Mouse (Mus musculus): Measurements from ENCODE around the gene Gm49601. TPM values are rescaled to one million over a fixed set of nuclear protein-coding genes. Genes with fewer than 3 reads are reported as not detected.

Gene Gm49601
- polyA plus RNA-seq, 1 experiment from 2014 or later: 3.3 TPM

GRCm38 (mm10) chr16:18620201-18620600 lies 6.0 kb downstream of the Gm49601 start:
- Histone ChIP-seq H3K4me3 (ENCODE audit: low read depth, low read length) (peak overlapping the region; percentile 28), H3K36me3 (ENCODE audit: control insufficient read depth, insufficient read depth, low read length) (peaks cover 9% of the 10 kb centered on the region; the same call in 1 of the 2 replicates), H3K4me2 (peak overlapping the region; percentile 44; the same call in 1 of the 2 replicates), H3K27me3 (ENCODE audit: control insufficient read depth, insufficient read depth, low read length) (peaks cover 85% of the 10 kb centered on the region), H3K27ac (ENCODE audit: low read depth, low read length) (no peak overlapping the region), H3K9me3 (ENCODE audit: control insufficient read depth, low read length) (no peaks in the 10 kb centered on the region), H3K4me1 (ENCODE audit: control insufficient read depth, insufficient read depth, low read length) (peaks cover 11% of the 10 kb centered on the region), H3K9ac (ENCODE audit: low read length) (no peak overlapping the region)
- no peak for ATAC-seq (ENCODE audit: low FRiP score)
- WGBS: 13% methylated on average over 6 of the region's 6 CpGs
- no peak for DNase-seq (ENCODE audit: low spot score, missing footprints)

- H3K27me3 ChIP-seq (ENCODE audit: control insufficient read depth, insufficient read depth, low read length): peaks cover 75% of the 10 kb centered on the region
- H3K9me3 ChIP-seq (ENCODE audit: control insufficient read depth, low read length): no peaks in the 10 kb centered on the region
- no peak overlapping the region for H3K27ac ChIP-seq (ENCODE audit: low read depth, low read length)
- peaks cover 5% of the 10 kb centered on the region; the same call in 1 of the 2 replicates for H3K36me3 ChIP-seq (ENCODE audit: control insufficient read depth, insufficient read depth, low read length)
- H3K4me1 ChIP-seq (ENCODE audit: control insufficient read depth, insufficient read depth, low read length): peaks cover 11% of the 10 kb centered on the region
- WGBS: 37% methylated on average over 4 of the region's 4 CpGs
- no peak overlapping the region for H3K4me3 ChIP-seq (ENCODE audit: low read depth, low read length)
- no peak overlapping the region for H3K9ac ChIP-seq (ENCODE audit: low read length)
- DNase-seq (ENCODE audit: low spot score, missing footprints) (no peak), ATAC-seq (ENCODE audit: low FRiP score) (no peak)
- H3K4me2 ChIP-seq: no peak overlapping the region
Observed at GRCm38 (mm10) chr16:18619110-18619509, 7.1 kb downstream of the Gm49601 start.

GRCm38 (mm10) chr16:18618297-18618696 lies 7.9 kb downstream of the Gm49601 start:
- no peaks in the 10 kb centered on the region for H3K9me3 ChIP-seq (ENCODE audit: control insufficient read depth, low read length)
- no peak overlapping the region for H3K4me2 ChIP-seq
- peaks cover 67% of the 10 kb centered on the region for H3K27me3 ChIP-seq (ENCODE audit: control insufficient read depth, insufficient read depth, low read length)
- no peak overlapping the region for H3K4me3 ChIP-seq (ENCODE audit: low read depth, low read length)
- H3K4me1 ChIP-seq (ENCODE audit: control insufficient read depth, insufficient read depth, low read length): peaks cover 11% of the 10 kb centered on the region
- no peak for DNase-seq (ENCODE audit: low spot score, missing footprints)
- H3K36me3 ChIP-seq (ENCODE audit: control insufficient read depth, insufficient read depth, low read length): 0 out of 2 replicates have a peak, but pooled peaks cover under 1% of the 10 kb centered on the region
- H3K27ac ChIP-seq (ENCODE audit: low read depth, low read length): no peak overlapping the region
- 32% methylated on average over 2 of the region's 2 CpGs for WGBS
- peak; percentile 3; the same call in 1 of the 2 replicates for ATAC-seq (ENCODE audit: low FRiP score)
- H3K9ac ChIP-seq (ENCODE audit: low read length): no peak overlapping the region

- peaks cover 59% of the 10 kb centered on the region for H3K27me3 ChIP-seq (ENCODE audit: control insufficient read depth, insufficient read depth, low read length)
Observed at GRCm38 (mm10) chr16:18617370-18618065, 8.7 kb downstream of the Gm49601 start.

GRCm38 (mm10) chr16:18613301-18613700 lies 12.9 kb downstream of the Gm49601 start:
- Histone ChIP-seq H3K27ac (ENCODE audit: low read depth, low read length) (no peak overlapping the region), H3K4me1 (ENCODE audit: control insufficient read depth, insufficient read depth, low read length) (peaks cover 6% of the 10 kb centered on the region), H3K27me3 (ENCODE audit: control insufficient read depth, insufficient read depth, low read length) (peaks cover 17% of the 10 kb centered on the region), H3K4me2 (no peak overlapping the region), H3K9me3 (ENCODE audit: control insufficient read depth, low read length) (no peaks in the 10 kb centered on the region), H3K4me3 (ENCODE audit: low read depth, low read length) (no peak overlapping the region), H3K9ac (ENCODE audit: low read length) (no peak overlapping the region), H3K36me3 (ENCODE audit: control insufficient read depth, insufficient read depth, low read length) (no peaks in the 10 kb centered on the region)
- no peak for ATAC-seq (ENCODE audit: low FRiP score)
- WGBS: 90% methylated on average over 3 of the region's 3 CpGs
- no peak for DNase-seq (ENCODE audit: low spot score, missing footprints)

More at GRCm38 (mm10) chr16:18617370-18618065, 8.7 kb downstream of the Gm49601 start:
- H3K4me3 ChIP-seq (ENCODE audit: low read depth, low read length): no peak overlapping the region
- no peak overlapping the region for H3K27ac ChIP-seq (ENCODE audit: low read depth, low read length)
- peaks cover 11% of the 10 kb centered on the region for H3K4me1 ChIP-seq (ENCODE audit: control insufficient read depth, insufficient read depth, low read length)
- peak; percentile 72; the same call in 1 of the 2 replicates for ATAC-seq (ENCODE audit: low FRiP score)
- WGBS: 2% methylated on average over 27 of the region's 27 CpGs
- no peaks in the 10 kb centered on the region for H3K9me3 ChIP-seq (ENCODE audit: control insufficient read depth, low read length)
- H3K36me3 ChIP-seq (ENCODE audit: control insufficient read depth, insufficient read depth, low read length): no peaks in the 10 kb centered on the region
- H3K9ac ChIP-seq (ENCODE audit: low read length): no peak overlapping the region
- peak; percentile 99 for DNase-seq (ENCODE audit: low spot score, missing footprints)
- peak overlapping the region; percentile 26; the same call in 1 of the 2 replicates for H3K4me2 ChIP-seq

GRCm38 (mm10) chr16:18611752-18612151 lies 14.5 kb downstream of the Gm49601 start:
- no peak overlapping the region for H3K4me3 ChIP-seq (ENCODE audit: low read depth, low read length)
- H3K27ac ChIP-seq (ENCODE audit: low read depth, low read length): no peak overlapping the region
- ATAC-seq (ENCODE audit: low FRiP score) (no peak), DNase-seq (ENCODE audit: low spot score, missing footprints) (no peak)
- no peaks in the 10 kb centered on the region for H3K9me3 ChIP-seq (ENCODE audit: control insufficient read depth, low read length)
- H3K4me1 ChIP-seq (ENCODE audit: control insufficient read depth, insufficient read depth, low read length): peaks cover 4% of the 10 kb centered on the region; the same call in 1 of the 2 replicates
- peaks cover 9% of the 10 kb centered on the region for H3K27me3 ChIP-seq (ENCODE audit: control insufficient read depth, insufficient read depth, low read length)
- no peak overlapping the region for H3K4me2 ChIP-seq
- no peaks in the 10 kb centered on the region for H3K36me3 ChIP-seq (ENCODE audit: control insufficient read depth, insufficient read depth, low read length)
- WGBS: 83% methylated on average over 13 of the region's 13 CpGs
- no peak overlapping the region for H3K9ac ChIP-seq (ENCODE audit: low read length)

- Histone ChIP-seq H3K27me3 (ENCODE audit: control insufficient read depth, insufficient read depth, low read length) (no peaks in the 10 kb centered on the region; the same call in 1 of the 2 replicates), H3K4me2 (no peak overlapping the region), H3K9ac (ENCODE audit: low read length) (no peak overlapping the region), H3K36me3 (ENCODE audit: control insufficient read depth, insufficient read depth, low read length) (no peaks in the 10 kb centered on the region), H3K4me1 (ENCODE audit: control insufficient read depth, insufficient read depth, low read length) (peaks cover 4% of the 10 kb centered on the region; the same call in 1 of the 2 replicates), H3K4me3 (ENCODE audit: low read depth, low read length) (no peak overlapping the region), H3K27ac (ENCODE audit: low read depth, low read length) (no peak overlapping the region), H3K9me3 (ENCODE audit: control insufficient read depth, low read length) (no peaks in the 10 kb centered on the region)
- no peak for ATAC-seq (ENCODE audit: low FRiP score)
- 70% methylated on average over 2 of the region's 2 CpGs for WGBS
- DNase-seq (ENCODE audit: low spot score, missing footprints): no peak
Observed at GRCm38 (mm10) chr16:18609099-18609498, 17.1 kb downstream of the Gm49601 start.

GRCm38 (mm10) chr16:18608226-18608625 lies 18.0 kb downstream of the Gm49601 start:
- ATAC-seq (ENCODE audit: low FRiP score) (peak; percentile 43; the same call in 1 of the 2 replicates), DNase-seq (ENCODE audit: low spot score, missing footprints) (no peak)
- H3K4me3 ChIP-seq (ENCODE audit: low read depth, low read length): no peak overlapping the region
- peak overlapping the region; percentile 24; the same call in 1 of the 2 replicates for H3K4me2 ChIP-seq
- H3K9ac ChIP-seq (ENCODE audit: low read length): no peak overlapping the region
- H3K9me3 ChIP-seq (ENCODE audit: control insufficient read depth, low read length): no peaks in the 10 kb centered on the region
- H3K4me1 ChIP-seq (ENCODE audit: control insufficient read depth, insufficient read depth, low read length): peaks cover 4% of the 10 kb centered on the region; the same call in 1 of the 2 replicates
- no peaks in the 10 kb centered on the region for H3K36me3 ChIP-seq (ENCODE audit: control insufficient read depth, insufficient read depth, low read length)
- no peaks in the 10 kb centered on the region; the same call in 1 of the 2 replicates for H3K27me3 ChIP-seq (ENCODE audit: control insufficient read depth, insufficient read depth, low read length)
- no peak overlapping the region for H3K27ac ChIP-seq (ENCODE audit: low read depth, low read length)
- WGBS: 4% methylated on average over 11 of the region's 11 CpGs

- Histone ChIP-seq H3K9ac (ENCODE audit: low read length) (no peak overlapping the region), H3K36me3 (ENCODE audit: control insufficient read depth, insufficient read depth, low read length) (no peaks in the 10 kb centered on the region), H3K4me3 (ENCODE audit: low read depth, low read length) (no peak overlapping the region), H3K27me3 (ENCODE audit: control insufficient read depth, insufficient read depth, low read length) (no peaks in the 10 kb centered on the region; the same call in 1 of the 2 replicates), H3K27ac (ENCODE audit: low read depth, low read length) (no peak overlapping the region), H3K4me2 (no peak overlapping the region), H3K9me3 (ENCODE audit: control insufficient read depth, low read length) (no peaks in the 10 kb centered on the region), H3K4me1 (ENCODE audit: control insufficient read depth, insufficient read depth, low read length) (peaks cover under 1% of the 10 kb centered on the region; the same call in 1 of the 2 replicates)
- 82% methylated on average over 5 of the region's 5 CpGs for WGBS
- ATAC-seq (ENCODE audit: low FRiP score) (no peak), DNase-seq (ENCODE audit: low spot score, missing footprints) (no peak)
Observed at GRCm38 (mm10) chr16:18605705-18606104, 20.5 kb downstream of the Gm49601 start.

Data from midbrain, embryonic 11.5 days (tissue).